Mouse (Mus musculus) embryonic fibroblast, embryonic 13.5 days (primary cell): ENCODE measurements around the gene Qdpr.

Experiments
- CTCF ChIP-seq: IDR thresholded peaks from 2 replicates; pipeline ENCODE4 v1.5.1; 2011; ENCODE audit warnings: mild to moderate bottlenecking, control low read depth, low read length, moderate library complexity, borderline replicate concordance; ENCODE audit not compliant: insufficient read depth
- POLR2A ChIP-seq: IDR thresholded peaks from 2 replicates; pipeline ENCODE4 v1.6.1; 2011; ENCODE audit warnings: low read depth, mild to moderate bottlenecking, control low read depth, low read length, moderate library complexity

DNA sequence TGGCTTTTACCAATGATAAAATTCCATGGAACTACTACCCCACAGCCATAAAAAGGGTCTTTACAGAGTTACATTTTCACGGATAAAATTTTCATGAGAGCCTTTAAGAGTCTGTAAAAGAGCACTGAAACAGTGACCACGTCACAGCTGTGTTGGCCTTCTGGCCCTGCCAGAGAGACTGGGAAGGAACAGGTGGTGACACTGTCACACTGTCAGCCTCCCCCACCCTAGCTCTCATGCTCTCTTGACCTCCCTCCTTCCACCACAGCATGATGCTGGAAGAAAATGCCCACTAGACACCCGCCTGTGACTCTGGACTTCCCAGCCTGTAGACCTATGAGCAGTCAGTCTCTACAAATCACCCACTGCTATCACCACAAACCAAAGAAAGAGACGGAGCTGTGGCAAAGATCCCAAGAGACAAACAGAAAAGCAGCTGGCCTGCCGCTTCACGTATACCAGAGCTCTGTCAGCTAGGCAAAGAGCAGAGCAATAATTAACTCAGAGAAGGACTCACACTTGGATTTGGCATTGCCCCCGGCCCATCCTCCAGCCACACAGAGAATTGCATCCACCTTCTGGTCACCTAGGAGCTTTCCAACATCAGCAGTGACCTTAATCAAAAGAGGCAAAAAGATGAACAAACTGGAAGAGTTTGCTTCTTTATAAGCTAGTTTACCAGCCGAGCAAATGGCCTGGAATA lies 5.8 kb downstream of the Qdpr start:
- TF ChIP-seq CTCF (no peak), POLR2A (no peak)
